Mouse (Mus musculus): ENCODE results near the gene Afmid. TPM values are rescaled to one million over a fixed set of nuclear protein-coding genes. Genes with fewer than 3 reads are reported as not detected.
"Not testable (repeated sequence)": the region's sequence is repeated elsewhere in the genome, so short reads cannot be mapped to it uniquely, and the experiment has no call there.

Gene Afmid
- polyA plus RNA-seq, 1 experiment from 2014 or later: 4.2 TPM

DNA sequence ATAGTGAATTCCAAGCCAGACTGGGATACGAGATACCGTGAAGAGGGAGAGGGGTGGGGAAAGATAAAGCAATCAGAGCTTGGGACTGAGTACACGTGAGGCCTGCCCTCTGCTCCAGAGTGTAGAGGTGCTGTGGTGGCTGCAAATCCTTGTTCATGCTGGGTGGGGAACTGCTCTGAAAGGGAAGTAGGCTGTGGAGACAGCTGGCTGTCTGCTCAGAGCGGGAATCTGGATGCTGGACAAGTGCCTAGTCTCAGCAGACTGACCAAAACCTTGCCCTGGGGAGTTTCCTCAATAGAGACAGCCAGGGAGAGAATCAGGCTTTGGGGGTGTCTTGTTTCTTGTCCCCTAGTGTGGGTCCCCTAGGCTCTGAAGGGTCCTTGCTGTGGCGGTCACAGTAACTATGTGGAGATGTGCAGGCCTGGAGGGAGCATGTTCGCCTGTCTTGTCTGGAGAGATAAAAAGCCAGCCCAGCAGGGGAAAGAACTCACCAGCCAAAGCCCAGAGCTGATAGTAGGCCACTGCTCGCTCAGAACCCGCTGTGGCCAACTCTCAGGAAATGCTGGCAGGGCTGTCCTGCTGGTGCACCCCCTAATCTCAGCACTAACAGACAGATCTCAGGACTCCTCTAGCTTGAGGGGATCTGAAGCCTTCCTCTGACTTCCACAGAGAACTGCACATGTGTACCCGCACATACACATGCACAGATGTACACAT, 3.3 kb downstream of the Afmid start:
- H3K27ac ChIP-seq: peak overlapping the region; percentile 40; the same call in 1 of the 2 replicates

DNA sequence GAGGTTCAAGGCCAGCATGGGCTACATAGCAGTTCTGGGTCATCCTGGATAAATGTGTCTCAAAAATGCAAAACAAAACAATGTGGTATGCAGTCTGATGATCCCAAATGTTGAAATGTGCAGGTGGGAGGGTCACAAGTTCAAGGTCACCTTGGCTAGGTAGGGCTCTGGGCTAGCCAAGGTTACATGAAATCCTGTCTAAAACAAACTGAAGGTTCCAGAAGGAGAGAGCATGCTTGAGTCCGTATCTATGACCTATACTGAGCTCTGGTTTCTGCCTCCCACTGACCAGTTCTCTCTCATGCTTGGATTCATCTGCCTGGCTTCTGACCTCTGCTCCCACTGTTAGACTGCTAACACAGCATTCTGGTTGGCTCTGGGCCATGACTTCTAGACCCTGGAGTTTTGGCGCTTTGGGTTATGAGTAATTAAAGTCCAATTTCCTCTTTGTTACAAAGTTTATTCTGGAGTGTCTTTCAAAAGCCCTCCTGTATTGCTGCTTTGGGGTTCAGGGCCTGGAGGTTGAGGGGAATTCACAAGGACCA, 4.0 kb downstream of the Afmid start:
- H3K4me3 ChIP-seq: no peak overlapping the region
- no peaks in the 10 kb centered on the region for H3K36me3 ChIP-seq
- 87% methylated on average over 2 of the region's 2 CpGs for WGBS
- H3K4me1 ChIP-seq (replicated peaks): peaks cover 62% of the 10 kb centered on the region
- H3K9ac ChIP-seq: no peak overlapping the region
- H3K27ac ChIP-seq: no peak overlapping the region
- no peak overlapping the region for H3K4me2 ChIP-seq
- H3K9me3 ChIP-seq: no peaks in the 10 kb centered on the region
- ATAC-seq (ENCODE audit: low FRiP score): no peak
- H3K27me3 ChIP-seq: no peaks in the 10 kb centered on the region

More for the DNA sequence above, 3.3 kb downstream of the Afmid start:
- ATAC-seq (ENCODE audit: low FRiP score): no peak
- H3K27me3 ChIP-seq: no peaks in the 10 kb centered on the region
- H3K4me2 ChIP-seq: no peak overlapping the region
- H3K9ac ChIP-seq: no peak overlapping the region; the same call in 1 of the 2 replicates
- peaks cover 68% of the 10 kb centered on the region for H3K4me1 ChIP-seq (replicated peaks)
- no peaks in the 10 kb centered on the region for H3K36me3 ChIP-seq
- no peaks in the 10 kb centered on the region for H3K9me3 ChIP-seq
- WGBS: 59% methylated on average over 9 of the region's 9 CpGs
- no peak overlapping the region for H3K4me3 ChIP-seq

DNA sequence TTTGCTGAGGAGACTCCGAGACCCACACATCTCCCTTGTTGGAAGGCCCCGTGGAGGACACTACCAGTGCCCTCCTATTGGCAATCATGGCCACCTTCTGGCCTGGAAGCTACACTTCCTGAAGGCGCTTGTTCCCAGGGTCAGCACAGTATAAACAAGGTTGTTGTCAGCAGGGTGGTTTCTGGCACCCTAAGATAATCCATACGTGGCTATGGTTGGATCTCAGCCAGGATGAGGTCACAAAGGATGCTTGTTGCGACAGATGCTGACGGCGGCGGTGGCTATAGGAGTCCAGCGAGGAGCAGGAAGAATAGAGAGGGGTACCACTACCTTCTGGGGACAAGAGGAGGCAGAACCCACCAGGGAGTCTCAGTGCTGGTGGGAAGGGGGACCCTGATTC, 4.7 kb downstream of the Afmid start:
- H3K9ac ChIP-seq: no peak overlapping the region
- peaks cover 55% of the 10 kb centered on the region for H3K4me1 ChIP-seq (replicated peaks)
- no peak overlapping the region for H3K4me2 ChIP-seq
- H3K36me3 ChIP-seq: no peaks in the 10 kb centered on the region
- WGBS: 71% methylated on average over 9 of the region's 9 CpGs
- H3K27ac ChIP-seq: no peak overlapping the region
- H3K9me3 ChIP-seq: no peaks in the 10 kb centered on the region
- ATAC-seq (ENCODE audit: low FRiP score): no peak
- H3K4me3 ChIP-seq: no peak overlapping the region
- no peaks in the 10 kb centered on the region for H3K27me3 ChIP-seq

DNA sequence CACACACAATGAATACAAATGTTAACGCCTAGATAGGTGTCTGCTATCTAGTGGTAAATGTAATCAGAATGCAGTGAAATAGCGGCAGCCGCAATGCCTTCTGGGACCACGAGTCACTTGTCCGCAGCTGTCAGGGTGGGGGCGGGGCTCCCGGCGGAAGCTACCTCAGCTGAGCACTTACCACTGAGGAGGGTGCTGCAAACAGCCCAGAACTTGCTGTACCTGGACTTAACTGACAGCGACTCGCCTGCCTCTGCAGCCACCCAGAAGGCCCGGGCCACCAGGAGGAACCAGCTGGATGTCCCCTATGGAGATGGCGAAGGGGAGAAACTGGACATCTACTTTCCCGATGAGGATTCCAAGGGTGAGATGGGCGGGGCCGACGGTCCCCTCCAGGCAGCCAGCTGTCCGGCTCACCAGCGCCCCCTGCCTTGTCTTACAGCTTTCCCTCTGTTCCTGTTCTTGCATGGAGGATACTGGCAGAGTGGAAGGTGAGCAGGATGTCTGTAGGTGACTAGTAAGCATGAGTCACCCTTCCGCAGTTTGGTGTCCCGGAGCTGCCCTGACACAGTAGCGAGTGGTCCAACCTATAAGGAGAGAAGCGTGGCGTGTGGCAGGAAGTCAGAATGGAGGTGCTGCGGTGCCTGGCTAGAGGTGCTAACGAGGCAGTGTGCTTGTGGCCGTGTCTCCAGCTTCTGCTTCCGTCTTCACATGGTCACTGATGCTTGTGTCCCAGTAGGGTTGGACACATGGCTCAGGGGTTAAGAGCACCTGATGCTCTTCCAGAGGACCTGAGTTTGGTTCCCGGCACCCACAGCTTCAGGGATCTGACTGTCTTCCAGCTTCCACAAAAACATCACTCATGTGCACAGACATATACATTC, 6.6 kb downstream of the Afmid start:
- no peaks in the 10 kb centered on the region for H3K27me3 ChIP-seq
- no peaks in the 10 kb centered on the region for H3K9me3 ChIP-seq
- H3K4me2 ChIP-seq: peak overlapping the region; percentile 54
- WGBS: 17% methylated on average over 28 of the region's 28 CpGs
- peak overlapping the region; percentile 11; the same call in 1 of the 2 replicates for H3K9ac ChIP-seq
- H3K36me3 ChIP-seq: no peaks in the 10 kb centered on the region
- H3K27ac ChIP-seq: peak overlapping the region; percentile 60; the same call in 1 of the 2 replicates
- peaks cover 46% of the 10 kb centered on the region for H3K4me1 ChIP-seq (replicated peaks)
- ATAC-seq (ENCODE audit: low FRiP score): peak; percentile 79
- peak overlapping the region; percentile 38 for H3K4me3 ChIP-seq

DNA sequence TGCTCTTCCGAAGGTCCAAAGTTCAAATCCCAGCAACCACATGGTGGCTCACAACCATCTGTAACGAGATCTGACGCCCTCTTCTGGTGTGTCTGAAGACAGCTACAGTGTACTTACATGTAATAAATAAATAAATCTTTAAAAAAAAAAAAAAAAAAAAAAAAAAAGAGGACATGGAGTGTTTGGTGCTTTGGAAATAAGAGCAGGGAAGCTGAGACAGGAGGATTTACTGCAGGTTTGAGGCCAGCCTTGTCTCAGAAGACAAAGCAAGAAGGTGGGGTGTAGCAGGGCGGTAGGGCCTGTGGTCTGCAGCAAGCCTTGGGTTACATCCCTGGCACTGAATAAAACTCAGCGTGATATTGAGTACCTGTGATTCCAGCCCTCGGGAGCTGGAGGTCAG, 7.8 kb downstream of the Afmid start:
- H3K9ac ChIP-seq; H3K36me3 ChIP-seq; ATAC-seq (ENCODE audit: low FRiP score); H3K4me3 ChIP-seq; H3K27ac ChIP-seq; H3K4me2 ChIP-seq; H3K27me3 ChIP-seq; H3K9me3 ChIP-seq: not testable (repeated sequence)
- 90% methylated on average over 4 of the region's 6 CpGs for WGBS
- H3K4me1 ChIP-seq (replicated peaks): peaks cover 34% of the 10 kb centered on the region

DNA sequence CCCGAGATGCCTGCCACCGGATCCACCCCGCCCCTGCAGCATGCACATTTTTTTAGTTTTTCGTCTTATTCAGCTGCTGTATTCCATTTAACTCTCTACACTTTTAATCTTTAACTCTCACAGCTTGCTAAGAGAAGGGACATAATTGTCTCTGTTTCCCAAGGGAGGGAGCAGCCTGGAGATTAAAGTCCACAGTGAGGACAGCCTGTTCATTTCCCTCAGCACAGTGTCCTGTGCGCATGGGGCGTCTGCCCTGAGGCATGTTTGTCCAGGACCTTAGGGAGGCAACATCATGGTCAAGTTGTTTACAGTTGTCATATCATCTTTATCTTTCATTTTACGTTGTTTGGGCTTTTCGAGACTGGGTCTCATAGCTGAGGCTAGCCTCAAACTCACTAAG, 8.4 kb downstream of the Afmid start:
- Histone ChIP-seq H3K27me3 (no peaks in the 10 kb centered on the region), H3K9me3 (no peaks in the 10 kb centered on the region), H3K4me1 (replicated peaks) (peaks cover 29% of the 10 kb centered on the region), H3K9ac (no peak overlapping the region), H3K4me3 (no peak overlapping the region), H3K27ac (no peak overlapping the region), H3K4me2 (no peak overlapping the region), H3K36me3 (no peaks in the 10 kb centered on the region)
- WGBS: 94% methylated on average over 8 of the region's 8 CpGs
- no peak for ATAC-seq (ENCODE audit: low FRiP score)

DNA sequence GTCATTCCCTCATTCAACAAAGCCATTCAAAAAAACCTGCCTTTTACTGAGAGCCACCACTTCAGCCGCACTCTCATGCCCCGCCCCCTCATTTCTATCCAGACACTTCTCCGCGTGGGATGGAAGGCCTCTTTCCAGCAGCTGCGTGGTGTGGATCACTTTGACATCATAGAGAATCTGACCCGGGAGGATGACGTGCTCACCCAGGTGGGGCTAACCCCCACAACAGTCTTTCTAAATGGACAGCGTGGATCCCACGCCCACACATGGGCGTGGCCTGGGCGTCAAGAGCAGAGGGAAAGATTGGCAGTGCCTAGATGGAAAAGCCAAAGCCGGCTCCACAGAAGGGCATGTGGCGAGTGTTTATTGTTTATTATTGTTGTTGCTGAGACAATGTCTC, 10.6 kb downstream of the Afmid start:
- Histone ChIP-seq H3K4me3 (no peak overlapping the region), H3K9ac (no peak overlapping the region), H3K9me3 (no peaks in the 10 kb centered on the region), H3K4me1 (replicated peaks) (peaks cover 15% of the 10 kb centered on the region), H3K27me3 (no peaks in the 10 kb centered on the region), H3K36me3 (no peaks in the 10 kb centered on the region), H3K4me2 (peak overlapping the region; percentile 32; the same call in 1 of the 2 replicates), H3K27ac (no peak overlapping the region)
- WGBS: 24% methylated on average over 13 of the region's 13 CpGs
- no peak for ATAC-seq (ENCODE audit: low FRiP score)

DNA sequence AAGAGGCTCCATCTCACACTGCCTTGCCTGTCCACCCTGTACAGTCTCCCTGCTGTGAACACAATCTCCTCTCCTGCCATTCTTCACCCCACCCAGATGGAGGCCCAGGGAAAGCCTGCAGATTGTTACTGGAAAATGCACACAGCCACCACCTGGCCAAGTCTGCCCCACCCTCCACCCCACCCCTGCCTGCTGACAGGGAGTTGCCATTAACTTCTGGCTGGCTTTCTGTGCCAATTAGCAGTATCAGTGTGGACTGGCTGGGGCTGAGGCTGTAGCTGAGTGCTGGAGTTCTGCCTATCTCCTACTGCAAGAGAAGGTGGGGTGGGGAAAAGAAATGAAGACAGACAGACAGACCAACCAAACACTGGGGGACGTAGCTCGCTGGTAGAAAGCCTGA, 12.8 kb downstream of the Afmid start:
- WGBS: 63% methylated on average over 2 of the region's 2 CpGs
- Histone ChIP-seq H3K36me3 (no peaks in the 10 kb centered on the region), H3K27me3 (no peaks in the 10 kb centered on the region), H3K9ac (no peak overlapping the region; the same call in 1 of the 2 replicates), H3K4me3 (no peak overlapping the region), H3K27ac (no peak overlapping the region), H3K4me2 (no peak overlapping the region), H3K4me1 (replicated peaks) (0 out of 2 replicates have a peak, but pooled peaks cover 6% of the 10 kb centered on the region), H3K9me3 (no peaks in the 10 kb centered on the region)
- no peak for ATAC-seq (ENCODE audit: low FRiP score)

DNA sequence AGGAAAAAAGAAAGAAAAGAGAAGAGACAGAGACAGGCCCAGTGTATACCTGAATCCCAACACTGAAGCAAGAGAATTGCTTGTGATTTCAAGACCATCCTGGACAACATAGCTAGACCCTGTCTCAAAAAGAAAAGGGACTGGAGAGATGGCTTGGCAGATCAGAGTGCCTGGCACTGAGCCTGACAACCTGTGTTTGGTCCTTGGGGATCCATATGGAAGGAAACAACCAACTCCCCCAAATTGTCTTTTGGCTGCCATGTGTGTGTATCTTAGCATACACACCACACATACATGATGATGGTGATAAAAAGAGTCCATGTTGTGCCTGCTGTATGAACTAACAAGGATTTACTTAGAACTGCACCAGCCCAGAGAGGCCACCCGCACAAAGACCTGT, 13.3 kb downstream of the Afmid start:
- Histone ChIP-seq H3K4me3 (no peak overlapping the region), H3K9me3 (no peaks in the 10 kb centered on the region), H3K9ac (no peak overlapping the region), H3K4me1 (replicated peaks) (0 out of 2 replicates have a peak, but pooled peaks cover 6% of the 10 kb centered on the region), H3K27ac (no peak overlapping the region), H3K27me3 (no peaks in the 10 kb centered on the region), H3K4me2 (no peak overlapping the region), H3K36me3 (no peaks in the 10 kb centered on the region)
- no peak for ATAC-seq (ENCODE audit: low FRiP score)
- WGBS: 94% methylated on average over 1 of the region's 1 CpGs

DNA sequence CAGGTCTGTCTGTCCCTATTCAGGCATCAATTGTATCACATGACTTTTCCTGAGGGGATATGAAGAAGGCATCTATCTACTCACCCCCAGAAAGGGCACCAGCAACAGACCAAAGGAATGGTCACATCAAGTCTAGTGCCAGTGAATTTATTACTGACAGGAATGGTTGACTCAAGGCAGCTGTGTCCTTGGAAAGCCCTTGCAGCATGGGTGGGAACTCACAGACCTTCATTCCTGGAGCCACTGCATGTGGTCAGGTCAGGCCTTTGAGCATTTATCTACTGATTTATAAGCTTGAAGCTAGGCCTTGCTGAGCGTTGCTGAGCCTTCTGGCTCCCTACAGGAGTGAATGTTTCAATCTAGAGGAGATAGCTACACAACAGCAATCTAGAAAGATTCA, 15.2 kb downstream of the Afmid start:
- Histone ChIP-seq H3K9me3 (no peaks in the 10 kb centered on the region), H3K4me3 (no peak overlapping the region), H3K4me2 (no peak overlapping the region), H3K27me3 (no peaks in the 10 kb centered on the region), H3K4me1 (replicated peaks) (0 out of 2 replicates have a peak, but pooled peaks cover 6% of the 10 kb centered on the region), H3K9ac (no peak overlapping the region), H3K27ac (no peak overlapping the region), H3K36me3 (no peaks in the 10 kb centered on the region)
- WGBS: 76% methylated on average over 1 of the region's 1 CpGs
- no peak for ATAC-seq (ENCODE audit: low FRiP score)

DNA sequence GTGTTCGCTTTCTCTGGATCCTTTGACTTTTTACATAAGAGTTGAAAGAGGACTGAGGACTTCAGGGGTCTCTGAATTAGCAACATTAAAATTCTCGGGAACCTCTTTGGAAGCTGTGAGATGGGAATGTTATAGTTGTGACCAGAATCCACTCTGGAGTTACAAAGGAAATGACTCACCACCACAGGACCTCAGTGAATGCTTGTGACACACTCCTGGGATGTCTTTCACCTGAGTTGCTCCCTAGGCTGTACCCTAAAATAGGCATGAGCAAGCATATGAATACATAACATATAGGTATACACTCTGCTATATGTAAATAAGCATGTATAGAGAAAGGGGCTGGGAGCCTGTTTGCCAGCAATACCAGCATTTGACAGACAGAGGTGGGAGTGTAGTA, 17.7 kb downstream of the Afmid start:
- ATAC-seq (ENCODE audit: low FRiP score): no peak
- no peak overlapping the region for H3K9ac ChIP-seq
- no peak overlapping the region for H3K4me2 ChIP-seq
- WGBS: 91% methylated on average over 2 of the region's 2 CpGs
- H3K9me3 ChIP-seq: no peaks in the 10 kb centered on the region
- H3K4me1 ChIP-seq (replicated peaks): peaks cover 10% of the 10 kb centered on the region
- H3K36me3 ChIP-seq: no peaks in the 10 kb centered on the region
- no peak overlapping the region for H3K27ac ChIP-seq
- no peaks in the 10 kb centered on the region for H3K27me3 ChIP-seq
- H3K4me3 ChIP-seq: no peak overlapping the region

DNA sequence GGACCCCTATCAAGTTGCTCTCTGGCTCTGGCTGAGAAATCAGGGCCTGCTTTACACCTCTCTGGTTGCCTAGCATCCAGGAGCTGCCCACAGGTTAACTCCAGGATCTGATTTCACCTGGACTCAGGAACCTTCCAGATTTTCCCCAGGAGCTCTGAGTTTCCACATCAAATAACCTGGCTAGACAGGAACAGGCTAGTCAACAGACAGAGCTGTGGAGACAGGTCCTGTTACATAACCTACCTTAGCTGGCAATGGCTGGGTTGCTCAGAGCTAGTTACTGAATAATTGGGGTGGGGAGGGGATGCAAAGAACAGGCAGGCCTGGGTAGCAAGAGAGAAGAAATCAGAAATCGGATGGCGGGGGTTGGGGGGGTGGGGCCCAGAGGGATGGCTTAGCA, 19.3 kb downstream of the Afmid start:
- Histone ChIP-seq H3K9me3 (no peaks in the 10 kb centered on the region), H3K4me3 (no peak overlapping the region), H3K36me3 (no peaks in the 10 kb centered on the region), H3K4me2 (no peak overlapping the region), H3K27me3 (no peaks in the 10 kb centered on the region), H3K9ac (no peak overlapping the region), H3K27ac (no peak overlapping the region), H3K4me1 (replicated peaks) (peaks cover 20% of the 10 kb centered on the region)
- ATAC-seq (ENCODE audit: low FRiP score): no peak
- WGBS: 86% methylated on average over 2 of the region's 2 CpGs
